Mouse (Mus musculus) c-Kit-positive CD71-negative TER-119-negative erythroid progenitor cells, embryonic 14.5 days (primary cell): Measurements from ENCODE around the gene Slc8a2.

Experiments
- DNase-seq: peaks from one replicate; pipeline ENCODE4 v3.0.0-alpha.2; 2013; ENCODE audit warnings: low read depth

Slc8a2 gene

DNA sequence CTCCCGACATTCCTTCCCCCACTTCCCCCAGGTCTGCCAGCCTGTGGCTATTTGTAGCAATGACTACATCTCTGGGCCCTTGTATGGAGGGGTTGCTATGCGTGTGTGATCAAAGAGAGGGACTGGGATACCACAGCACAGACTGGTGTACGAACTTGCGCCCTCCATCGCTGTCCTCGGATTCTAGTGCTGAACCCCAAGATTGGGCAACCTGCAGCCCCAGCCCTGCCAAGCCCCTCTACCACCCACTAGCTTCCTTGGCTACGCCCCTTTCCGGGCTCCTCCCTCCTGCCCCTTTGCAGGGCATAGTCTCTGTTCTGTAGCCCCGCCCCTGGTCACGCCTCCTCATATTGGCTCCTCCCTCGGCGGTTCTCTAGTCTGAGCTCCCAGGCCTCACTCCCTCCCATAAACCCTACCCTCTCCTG, at the start of gene Slc8a2:
TSS of gene Slc8a2 (plus strand) at position 406 of the 425 bp plus-strand sequence.
- peak; percentile 64 for DNase-seq

DNA sequence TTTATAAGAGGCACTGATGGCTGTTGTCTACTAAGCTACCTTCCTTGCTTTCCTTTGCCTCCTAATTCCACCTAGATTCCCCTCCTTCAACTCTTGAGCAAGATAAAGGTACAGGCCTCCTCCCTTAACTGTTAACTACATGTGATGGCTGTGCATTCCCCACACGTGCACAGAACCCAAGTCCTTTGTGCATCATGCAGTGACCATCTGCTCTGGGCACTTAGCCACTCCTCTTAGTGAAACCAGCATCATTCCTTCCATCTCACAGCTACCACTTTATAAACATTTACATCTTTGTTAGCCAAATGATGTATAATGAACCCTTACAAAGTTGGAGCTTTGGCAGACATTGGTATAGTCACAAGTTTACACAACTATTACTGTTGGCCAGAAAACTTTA, 49.7 kb upstream of the Slc8a2 start:
- DNase-seq: no peak

DNA sequence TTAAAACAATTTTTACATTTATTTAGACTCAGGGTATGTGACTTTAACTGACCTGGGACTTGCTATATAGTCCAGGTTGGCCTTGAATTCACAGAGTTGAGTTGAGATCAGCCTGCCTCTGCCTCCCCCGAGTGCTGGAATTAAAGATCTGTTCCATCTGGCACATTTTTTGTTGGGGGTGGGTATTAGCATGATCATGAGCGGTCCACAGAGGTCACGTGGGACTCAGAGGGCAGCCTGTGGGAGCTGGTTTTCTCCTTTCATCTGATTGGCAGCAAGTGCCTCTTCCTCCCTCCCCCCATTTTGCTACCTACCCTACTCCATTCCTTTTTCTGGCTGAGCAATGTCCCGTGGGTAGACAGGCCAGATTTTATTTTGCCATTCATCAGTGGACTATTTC, 49.0 kb upstream of the Slc8a2 start:
- DNase-seq: no peak

DNA sequence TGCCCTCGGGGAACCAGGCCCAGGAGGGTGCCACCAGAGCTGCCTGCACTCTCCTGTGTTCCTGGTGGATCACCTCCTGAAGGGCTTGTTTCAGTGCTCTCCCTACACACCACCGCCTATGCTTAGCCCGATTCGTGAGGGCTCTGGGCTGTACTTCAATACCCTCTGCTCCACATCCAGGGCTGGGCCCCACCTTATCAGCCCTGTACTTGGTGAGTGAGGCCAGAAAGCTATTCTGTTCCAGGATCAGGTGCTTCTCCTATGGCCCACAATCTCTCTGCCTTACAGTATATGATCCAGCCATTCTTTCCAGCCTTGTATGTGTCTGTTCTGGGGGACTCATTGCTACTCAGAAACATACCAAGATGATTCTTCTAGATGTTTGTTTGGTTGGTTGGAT, 46.3 kb upstream of the Slc8a2 start:
- no peak for DNase-seq

DNA sequence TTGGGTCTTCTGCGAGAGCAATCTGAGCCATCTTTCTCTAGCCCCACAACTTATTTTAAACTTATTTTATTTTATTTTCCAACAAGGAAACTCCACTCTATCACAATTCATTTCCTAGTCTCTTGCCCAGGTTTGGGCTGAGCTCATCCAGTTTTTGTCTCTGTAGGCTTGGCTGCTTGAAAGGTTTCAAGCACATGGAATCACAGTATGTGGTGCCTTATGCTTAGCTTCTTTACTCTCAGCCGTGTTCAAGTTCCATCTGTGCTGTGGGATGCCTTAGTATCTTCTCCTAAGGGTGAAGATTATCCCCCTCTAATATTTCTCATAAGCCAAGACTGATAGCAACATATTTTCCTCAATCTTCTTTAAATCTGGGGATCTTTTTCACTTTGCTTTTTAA, 42.0 kb upstream of the Slc8a2 start:
- no peak for DNase-seq

DNA sequence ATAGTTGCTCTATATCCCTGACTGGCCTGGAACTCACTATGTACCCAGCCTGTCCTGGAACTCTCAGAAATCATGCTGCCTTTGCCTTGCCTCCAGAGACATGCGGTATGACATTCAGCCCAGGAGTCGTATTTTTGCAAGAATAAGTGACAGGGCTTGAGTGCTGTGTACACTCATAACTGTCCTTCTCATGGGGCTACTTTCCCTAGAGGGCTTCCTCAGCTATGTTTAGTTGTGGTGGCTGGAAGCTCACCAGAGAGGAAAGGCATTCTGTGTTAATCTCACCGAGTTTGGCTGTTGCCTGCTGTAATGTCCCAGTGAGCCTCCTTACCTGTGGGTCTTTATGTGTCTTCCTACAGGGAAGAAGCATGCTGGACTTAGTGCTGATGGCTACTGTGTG, 35.0 kb upstream of the Slc8a2 start:
- DNase-seq: no peak

DNA sequence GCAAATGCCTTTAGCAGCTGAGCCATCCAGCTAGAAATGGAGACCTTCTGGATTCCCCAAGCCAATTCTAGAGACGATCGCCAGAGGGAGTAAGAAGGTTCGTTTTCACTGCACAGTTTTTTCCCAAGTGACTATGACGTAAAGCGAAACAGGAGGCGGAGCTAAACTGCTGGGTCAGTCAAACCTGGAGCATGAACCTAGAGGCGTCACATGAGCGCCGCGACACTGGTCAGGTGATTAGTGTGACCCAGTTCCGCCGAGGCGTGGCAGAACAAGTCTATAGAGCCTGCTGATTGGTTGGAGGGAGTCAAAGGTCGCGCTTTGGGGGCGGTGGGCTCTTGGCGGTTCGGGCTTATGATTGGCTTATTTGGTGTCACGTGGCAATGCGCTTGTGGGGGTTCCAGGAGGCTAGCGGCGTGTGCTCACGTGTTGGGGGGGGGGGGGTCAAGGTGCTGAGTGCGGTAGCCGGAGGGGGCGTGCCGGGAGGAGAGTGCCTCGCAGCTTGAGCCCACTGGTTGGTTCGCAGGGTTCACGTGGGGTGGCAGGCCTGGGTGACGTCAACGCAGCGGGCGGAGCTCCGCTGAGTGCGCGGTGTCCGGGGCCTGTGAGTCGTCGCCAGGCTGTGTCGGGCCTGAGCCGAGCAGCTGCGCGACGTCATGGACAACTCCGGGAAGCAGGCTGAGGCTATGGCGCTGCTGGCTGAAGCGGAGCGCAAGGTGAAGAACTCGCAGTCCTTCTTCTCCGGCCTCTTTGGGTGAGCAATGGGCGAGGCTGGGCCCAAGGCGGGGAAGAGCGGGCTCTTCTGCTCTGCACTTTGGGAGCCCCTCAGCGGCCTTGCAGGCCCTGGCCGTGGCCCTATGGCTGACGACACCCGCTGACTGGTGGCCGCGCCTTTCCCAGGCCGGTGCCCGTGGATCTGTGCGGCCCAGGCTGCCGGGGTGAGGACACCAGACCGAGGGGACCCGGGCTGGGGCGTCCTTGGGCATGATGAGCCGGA, 31.3 kb upstream of the Slc8a2 start, which contains the start of gene Napa:
TSS of gene Napa (plus strand) at position 438 of the 997 bp plus-strand sequence.
- peak; percentile 99 for DNase-seq

DNA sequence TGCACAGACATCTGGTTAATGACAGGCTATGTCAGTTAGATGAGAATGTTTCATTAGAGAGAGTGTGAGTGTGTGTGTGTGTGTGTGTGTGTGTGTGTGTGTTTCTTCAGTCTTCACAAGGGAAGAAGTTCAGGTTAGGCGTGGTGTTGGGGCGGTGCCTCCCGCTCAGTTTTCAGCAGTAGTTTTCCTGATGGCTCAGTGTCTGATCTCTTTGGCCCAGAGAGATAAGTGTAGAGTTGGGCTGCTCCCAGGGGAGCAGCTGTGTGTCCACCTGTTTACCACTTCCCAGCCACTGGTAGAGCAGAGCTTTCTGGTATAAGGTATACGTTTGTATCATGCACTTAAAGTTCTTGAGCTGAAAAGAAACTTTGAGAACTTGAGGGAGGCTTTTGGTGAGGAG, 29.7 kb upstream of the Slc8a2 start:
- no peak for DNase-seq

DNA sequence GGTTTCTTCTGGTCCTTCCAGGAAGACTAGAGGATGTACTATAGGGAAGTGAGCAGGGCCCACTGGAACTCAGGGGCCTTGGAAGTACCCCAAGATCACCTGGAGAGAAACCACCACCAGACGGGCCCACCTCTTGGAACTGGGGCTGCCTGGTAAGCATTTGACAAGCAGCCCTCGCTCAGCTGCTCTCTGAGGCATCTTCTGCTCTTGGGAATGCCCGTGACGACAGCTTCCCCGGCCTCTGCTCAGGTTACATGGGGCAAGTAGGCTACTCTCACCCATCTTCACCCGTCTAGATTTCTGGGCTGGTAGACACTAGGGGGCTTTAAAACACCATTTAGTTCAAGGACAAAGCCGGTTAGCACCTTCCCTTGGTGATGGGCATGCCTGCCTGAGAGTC, 28.5 kb upstream of the Slc8a2 start:
- DNase-seq: no peak

DNA sequence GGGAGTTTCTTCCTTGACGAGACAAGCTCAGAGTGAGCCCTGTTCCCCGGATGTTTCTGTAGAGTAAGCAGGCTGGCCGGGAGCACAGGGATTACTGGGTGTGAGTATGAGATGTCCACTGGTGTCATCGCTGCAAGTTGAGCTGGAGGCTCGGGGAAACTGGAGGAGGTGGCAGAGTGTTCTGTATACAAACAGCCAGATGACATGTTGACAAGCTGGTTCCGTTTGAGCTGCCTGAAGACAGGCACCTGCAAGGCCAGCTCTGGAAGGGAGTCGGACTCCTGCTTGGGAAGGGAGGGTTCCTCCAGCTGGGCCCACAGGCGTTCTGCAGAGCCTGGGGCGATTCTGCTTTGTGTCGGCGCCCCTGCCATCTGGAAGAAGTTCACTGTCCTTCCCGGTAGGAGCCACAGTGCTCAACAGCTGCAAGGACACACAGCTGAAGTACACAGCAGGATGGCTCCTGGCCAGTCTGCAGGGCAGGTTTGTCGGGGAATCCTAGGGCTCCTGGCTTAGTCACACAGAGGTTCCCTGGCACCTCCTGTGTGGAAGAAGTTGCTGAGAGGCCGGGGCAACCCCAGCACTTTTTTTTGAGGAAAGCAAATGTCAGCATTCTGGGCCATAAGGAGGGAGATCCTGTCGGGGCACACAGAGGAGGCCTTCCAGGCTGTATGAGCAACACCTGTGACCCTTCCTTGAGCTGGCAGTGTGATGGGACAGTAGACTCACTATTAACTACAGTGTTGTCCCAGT, 27.7 kb upstream of the Slc8a2 start:
- DNase-seq: no peak

DNA sequence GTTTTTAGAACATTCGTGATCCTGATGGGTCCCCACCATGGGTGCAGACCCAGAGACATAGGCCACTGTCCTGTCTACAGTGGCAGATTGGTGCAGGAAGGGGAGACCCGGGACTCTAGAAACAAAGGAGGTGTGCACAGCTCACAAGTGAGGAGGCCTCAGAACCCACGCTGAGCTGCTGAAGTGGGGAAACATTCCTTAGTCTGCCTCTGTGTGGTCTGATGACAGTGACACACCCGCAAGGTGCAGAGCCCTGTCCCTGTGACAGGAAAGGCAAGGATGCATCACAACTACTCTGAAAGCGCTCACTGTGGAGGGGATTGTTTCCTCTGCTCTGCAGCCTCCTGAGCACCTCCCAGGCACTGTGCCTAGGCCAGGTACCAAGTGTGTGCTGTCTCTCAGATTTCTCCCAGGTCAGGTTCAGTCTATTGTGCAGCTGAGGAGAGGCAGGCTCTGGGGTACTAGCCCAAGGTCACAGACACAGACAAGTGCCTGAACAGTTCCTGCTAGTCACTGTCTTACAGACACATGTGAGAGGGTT, 26.9 kb upstream of the Slc8a2 start:
- no peak for DNase-seq

DNA sequence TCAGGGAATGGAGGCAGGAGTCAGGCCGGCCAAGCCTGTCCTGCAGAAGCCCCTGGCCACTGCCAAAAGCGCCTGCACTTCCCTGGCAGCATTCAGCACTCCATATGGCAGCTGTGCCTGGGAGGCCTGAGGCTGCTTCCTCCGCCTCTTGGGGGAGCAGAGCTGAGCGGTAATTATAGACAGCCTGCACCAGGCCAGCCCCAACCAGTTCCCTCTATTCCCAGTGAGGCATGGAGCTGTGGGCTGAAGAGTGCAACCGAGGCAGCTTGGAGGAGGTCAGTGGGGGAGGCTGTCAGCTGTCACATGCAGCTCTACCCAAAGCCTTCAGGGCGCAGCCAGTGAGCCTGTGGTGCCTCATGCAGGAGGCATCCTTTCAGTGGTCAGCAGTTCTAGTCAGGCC, 25.9 kb upstream of the Slc8a2 start:
- DNase-seq: no peak

DNA sequence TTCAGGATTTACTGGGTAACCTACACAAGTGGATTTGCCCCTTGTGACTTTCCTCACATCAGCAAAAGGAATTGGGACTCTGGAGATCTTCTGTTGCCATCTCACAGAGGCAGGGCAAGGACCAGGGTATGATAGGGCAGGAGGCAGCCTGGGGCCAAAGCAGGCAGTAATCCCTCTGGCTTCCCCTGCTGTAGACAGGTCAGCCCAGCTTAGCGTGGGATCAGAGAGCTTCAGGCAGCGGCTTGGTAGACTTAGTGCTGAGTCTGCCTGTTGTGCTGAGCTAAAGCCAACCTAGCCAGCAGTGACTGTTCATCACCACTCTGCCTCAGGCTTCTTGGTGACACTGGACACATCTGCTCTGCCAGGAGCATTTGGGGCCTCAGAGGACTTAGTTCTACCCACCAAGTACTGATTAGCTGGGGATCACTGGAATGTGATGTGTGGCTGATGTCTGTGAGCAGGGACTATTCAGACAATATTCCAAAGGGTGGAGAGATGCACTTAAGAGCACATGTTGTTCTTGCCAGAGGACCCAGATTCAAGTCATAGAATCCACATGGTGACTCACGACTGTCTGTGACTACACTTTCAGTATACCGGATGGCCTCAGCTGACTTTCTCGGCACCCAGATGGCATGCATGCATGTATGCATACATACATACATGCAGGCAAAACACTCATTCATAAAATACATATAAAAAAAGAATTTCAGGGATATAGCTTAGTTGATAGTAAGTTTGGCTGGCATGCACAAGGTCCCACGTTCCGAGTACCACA, 24.8 kb upstream of the Slc8a2 start:
- no peak for DNase-seq

DNA sequence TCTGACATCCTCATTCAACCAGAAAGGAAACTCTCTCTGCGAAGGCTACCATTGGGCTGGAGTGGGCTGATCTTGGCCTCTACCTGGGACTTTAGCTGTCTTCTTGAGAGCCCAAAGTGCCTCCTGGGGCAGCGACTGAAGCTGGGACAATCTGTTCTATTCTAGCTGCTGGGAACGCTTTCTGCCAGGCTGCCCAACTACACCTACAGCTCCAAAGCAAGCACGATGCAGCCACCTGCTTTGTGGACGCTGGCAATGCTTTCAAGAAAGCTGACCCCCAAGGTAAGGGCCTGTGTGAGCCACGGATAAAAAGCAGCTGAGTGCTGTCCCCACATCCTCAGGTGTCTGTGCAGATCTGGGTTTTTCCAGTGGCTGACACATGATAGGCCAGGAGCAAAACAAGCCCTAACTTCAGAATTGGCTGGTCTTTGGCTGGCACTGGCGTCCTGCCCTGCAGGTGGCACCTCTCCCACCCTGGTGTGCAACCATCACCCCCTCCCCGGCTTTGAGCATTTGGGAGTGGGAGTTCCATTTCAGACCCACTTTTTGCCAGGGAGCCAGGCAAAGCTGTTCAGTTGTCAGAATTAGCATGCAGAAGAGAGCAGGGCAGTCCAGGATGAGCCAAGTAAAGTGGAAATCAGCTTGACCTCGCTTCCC, 20.6 kb upstream of the Slc8a2 start:
- no peak for DNase-seq

DNA sequence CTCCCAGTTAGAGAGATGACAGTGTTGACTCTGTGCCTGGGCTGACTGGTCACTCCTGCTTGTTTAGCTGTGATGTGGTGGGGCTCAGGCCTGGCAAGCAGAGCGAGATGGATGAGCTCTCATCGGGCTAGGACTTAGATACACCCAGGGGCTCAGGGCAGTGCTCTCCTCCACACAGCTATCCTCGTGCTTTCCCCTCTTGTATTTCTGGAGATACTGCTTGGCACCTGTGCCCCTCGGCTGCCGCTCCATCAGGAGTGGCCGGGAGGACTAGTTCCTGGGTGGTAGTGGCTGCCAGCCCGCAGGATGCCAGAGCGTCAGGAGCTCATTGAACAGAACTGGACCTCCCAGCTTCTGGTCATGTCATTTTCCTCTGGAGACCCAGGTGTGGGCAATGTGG, 19.5 kb upstream of the Slc8a2 start:
- no peak for DNase-seq

DNA sequence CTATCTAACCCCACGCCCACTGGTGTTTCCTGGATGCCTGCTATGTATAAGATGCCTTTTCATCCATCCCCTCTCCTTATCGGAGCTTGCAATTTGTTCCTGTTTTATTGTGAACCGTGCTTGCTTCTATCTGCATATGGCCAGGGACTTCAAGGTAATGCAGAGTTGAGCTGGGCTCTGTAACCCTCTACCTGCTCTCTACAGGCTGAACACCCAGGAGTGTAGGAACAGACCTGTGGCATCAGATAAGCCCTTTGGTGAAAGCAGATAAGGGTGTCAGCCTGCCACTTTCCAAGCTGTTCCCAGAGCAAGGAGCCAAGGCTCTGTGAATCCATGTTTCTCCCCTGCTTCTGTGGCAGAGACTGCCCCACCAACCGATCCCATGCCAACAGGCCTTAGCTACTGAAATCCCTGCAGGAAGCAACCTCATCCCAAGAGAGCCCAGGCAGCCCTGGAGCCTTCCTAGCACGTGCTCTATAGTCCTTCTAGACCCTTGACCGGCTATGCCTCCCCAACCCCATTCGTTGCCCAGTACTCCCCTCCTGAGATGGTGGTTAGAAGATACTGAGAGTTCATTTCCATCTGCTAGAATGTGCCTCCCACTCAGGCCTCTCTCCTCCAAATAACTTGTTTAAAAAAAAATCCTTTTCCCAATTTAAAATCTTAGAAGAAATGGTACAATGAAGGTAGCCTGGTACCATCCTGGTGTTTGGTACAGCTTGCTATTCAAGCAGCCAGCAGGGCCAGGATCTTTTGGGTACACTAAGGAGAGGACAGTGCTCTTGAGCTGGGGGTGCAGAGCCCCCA, 18.1 kb upstream of the Slc8a2 start:
- no peak for DNase-seq

DNA sequence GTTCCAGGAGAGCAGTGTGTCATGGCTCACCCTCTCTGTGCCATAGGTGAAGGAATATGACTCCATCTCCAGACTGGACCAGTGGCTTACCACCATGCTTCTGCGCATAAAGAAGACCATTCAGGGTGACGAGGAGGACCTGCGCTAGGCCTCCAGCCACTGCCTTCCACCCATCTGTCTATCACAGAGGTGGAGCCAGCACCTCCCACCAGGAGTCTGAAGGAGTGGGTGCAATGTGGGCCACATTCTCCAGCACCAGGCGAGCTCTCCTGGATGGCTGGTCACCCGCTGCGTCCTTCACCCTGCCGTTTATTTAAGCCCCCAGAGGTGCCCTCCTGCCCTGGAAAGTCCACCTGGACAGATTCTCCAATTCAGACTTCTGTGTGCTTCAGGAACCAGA, 13.2 kb upstream of the Slc8a2 start:
- DNase-seq: no peak

DNA sequence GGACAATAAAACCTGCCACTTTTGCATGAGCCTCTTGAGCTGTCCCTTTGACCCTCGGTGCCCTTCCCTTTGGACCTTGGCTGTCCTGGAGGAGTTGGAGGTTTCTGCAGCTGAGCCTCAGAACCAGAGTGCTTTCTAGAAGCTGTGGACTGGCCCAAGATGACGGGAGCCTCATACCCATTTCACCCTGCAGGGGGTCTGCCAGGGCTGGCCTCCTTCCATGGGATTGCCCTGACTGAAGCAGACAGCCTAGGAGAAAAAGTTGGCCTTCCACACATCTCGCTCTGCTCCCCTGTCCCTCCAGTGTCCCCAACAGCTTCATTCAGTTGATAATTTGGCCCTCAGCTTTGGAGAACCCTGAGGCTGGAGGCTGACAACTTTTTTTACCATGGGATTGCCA, 12.5 kb upstream of the Slc8a2 start:
- DNase-seq: no peak

DNA sequence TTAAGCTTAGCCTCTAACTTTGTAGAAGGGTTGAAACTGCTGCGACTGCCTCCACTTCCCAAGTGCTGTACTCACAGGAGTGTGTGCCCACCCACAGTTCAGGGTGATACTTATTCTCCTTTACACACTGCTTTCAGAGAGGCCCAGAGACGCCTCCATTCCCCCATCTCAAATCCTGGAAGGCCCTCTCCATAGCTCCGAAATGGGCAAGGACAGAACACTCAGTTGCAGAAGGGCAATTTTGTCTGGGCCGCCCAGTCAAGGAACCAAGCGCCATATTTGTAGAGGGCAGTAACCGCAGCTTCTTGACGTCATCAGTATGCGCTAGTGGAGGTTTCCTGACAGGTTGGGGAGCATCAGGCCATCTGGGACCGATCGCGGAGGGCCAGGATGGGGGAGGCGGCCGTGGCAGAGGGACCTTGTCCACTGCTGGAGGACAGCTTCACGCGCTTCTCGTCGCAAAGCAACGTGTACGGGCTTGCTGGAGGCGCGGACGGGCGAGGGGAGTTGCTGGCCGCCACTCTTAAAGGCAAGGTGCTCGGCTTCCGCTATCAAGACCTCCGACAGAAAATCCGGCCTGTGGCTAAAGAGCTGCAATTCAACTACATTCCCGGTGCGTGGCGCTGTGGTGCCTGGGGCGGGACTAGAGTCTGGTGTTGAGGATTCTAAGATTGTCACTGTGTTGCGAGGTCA, 9.9 kb upstream of the Slc8a2 start, which contains the start of gene Kptn:
TSS of gene Kptn (plus strand) at position 327 of the 693 bp plus-strand sequence.
- DNase-seq: peak; percentile 85

DNA sequence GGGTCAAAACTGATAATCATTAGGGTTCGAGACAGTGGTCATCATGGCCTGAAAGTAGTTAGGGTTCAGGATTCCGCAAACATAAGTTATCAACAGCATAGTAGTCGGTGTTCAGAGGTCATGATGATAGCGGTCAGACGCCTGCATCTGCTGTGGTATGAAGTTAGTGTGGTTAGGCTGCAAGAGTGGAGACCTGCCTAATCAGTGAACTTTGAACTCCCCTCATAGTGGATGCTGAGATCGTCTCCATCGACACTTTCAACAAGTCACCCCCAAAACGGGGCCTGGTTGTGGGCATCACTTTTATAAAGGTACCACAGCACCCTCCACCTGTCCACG, 9.4 kb upstream of the Slc8a2 start:
- DNase-seq: no peak
